Mouse (Mus musculus): Measurements from ENCODE around the gene Timm29.

DNA sequence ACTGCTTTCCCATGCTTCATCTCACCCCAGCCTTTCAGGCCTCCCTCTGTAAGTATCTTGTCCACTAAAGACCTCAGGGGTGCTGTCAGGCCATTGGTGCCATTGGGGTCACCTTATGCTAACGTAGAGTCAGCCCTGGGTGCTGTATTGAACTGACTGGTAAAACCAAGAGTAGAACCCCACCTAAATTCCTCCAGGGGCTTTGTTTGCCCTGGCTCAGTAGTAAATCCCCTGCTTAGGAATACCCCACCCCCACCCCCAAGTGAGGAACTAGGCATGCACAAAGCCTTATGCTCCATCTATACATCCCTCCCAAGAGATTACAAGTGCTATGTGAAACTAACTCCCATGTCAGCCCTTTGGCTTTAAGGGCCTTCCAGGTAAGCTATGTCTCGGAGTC lies 35.0 kb upstream of the Timm29 start:
- TF ChIP-seq POLR2A (IDR thresholded peaks at IDR 0.05; ENCODE audit: control insufficient read depth, extremely low read depth, insufficient read depth, low read length, poor library complexity) (no peak), CTCF (IDR thresholded peaks at IDR 0.05; ENCODE audit: borderline replicate concordance, control insufficient read depth, extremely low read depth, insufficient read depth, low read length, poor library complexity) (no peak)
